Mouse (Mus musculus) G1E (cell line): ENCODE measurements at regions not wholly inside any gene's neighbourhood (a gene's known extent, or its start where the extent isn't known, plus 50 kb on each side); places are given as distances from the start of the nearest gene placed in this dataset.

Experiments
- CTCF ChIP-seq: IDR thresholded peaks from 2 replicates; pipeline ENCODE4 v1.5.1; 2012; ENCODE audit warnings: low read depth, low read length, inconsistent platforms, mixed read lengths
- GATA1 ChIP-seq: IDR thresholded peaks from 2 replicates; pipeline ENCODE4 v1.6.1; 2012; ENCODE audit warnings: borderline replicate concordance, low read length, inconsistent platforms, mixed read lengths
- POLR2AphosphoS5 ChIP-seq: IDR thresholded peaks from 2 replicates; pipeline ENCODE4 v1.6.1; 2012; ENCODE audit warnings: low read depth, low read length, inconsistent platforms; ENCODE audit not compliant: insufficient replicate concordance

DNA sequence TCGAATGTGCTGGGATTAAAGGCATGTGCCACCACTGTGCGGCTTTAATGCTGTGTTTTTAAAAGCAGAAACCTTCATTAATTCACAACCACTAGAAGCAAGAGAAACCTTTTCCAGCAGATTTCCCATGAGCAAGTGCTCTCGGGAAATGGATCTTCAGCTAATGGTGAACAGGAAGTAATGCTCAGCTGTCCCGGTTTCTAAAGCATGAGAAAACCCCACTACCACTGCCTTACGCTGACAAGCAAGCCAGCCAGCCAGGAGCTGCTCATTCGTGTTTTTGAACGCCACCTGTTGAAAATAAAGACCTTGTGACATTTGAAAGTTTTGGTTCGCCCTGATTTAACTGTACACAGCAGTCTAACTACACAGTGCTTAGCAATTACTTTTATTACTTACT lies 1324.7 kb upstream of the Zeb2 start:
- TF ChIP-seq CTCF (no peak), GATA1 (no peak), POLR2AphosphoS5 (no peak)
